Mouse (Mus musculus) forebrain, postnatal 0 days (tissue): Measurements from ENCODE around the gene Eif3k. TPM values are rescaled to one million over a fixed set of nuclear protein-coding genes. Genes with fewer than 3 reads are reported as not detected.

Experiments
- ATAC-seq: fragments of 200-750 bp; cut with Nextera tagmentation; 2 replicates; pipeline ENCODE4 v1.8.0; 2017; ENCODE audit warnings: mild to moderate bottlenecking, moderate library complexity
- DNase-seq: peaks from one replicate; pipeline ENCODE4 v3.0.0-alpha.2; 2015
- H3K27ac ChIP-seq: fragments of 300-500 bp; sonication (generic); 2 replicates; pipeline ENCODE4 v1.5.1; 2014; ENCODE audit warnings: low read depth, mild to moderate bottlenecking, antibody characterized with exemption, low read length, moderate library complexity, mixed read lengths
- H3K27me3 ChIP-seq: fragments of 300-500 bp; sonication (generic); 2 replicates; pipeline ENCODE4 v1.6.1; 2014; ENCODE audit warnings: mild to moderate bottlenecking, low read length, mixed read lengths; ENCODE audit not compliant: insufficient read depth
- H3K36me3 ChIP-seq: fragments of 300-500 bp; sonication (generic); 2 replicates; pipeline ENCODE4 v1.6.1; 2014; ENCODE audit warnings: mild to moderate bottlenecking, moderate library complexity; ENCODE audit not compliant: insufficient read depth
- H3K4me1 ChIP-seq: fragments of 300-500 bp; sonication (generic); 2 replicates; pipeline ENCODE4 v1.6.1; 2014; ENCODE audit warnings: antibody characterized with exemption; ENCODE audit not compliant: insufficient read depth
- H3K4me2 ChIP-seq: fragments of 300-500 bp; sonication (generic); 2 replicates; pipeline ENCODE4 v1.6.1; 2014; ENCODE audit warnings: low read depth, mild to moderate bottlenecking, moderate library complexity
- H3K4me3 ChIP-seq: fragments of 300-500 bp; sonication (generic); 2 replicates; pipeline ENCODE4 v1.5.1; 2014; ENCODE audit warnings: low read depth, low read length, mixed read lengths
- H3K9ac ChIP-seq: fragments of 300-500 bp; sonication (generic); 2 replicates; pipeline ENCODE4 v1.6.1; 2014; ENCODE audit warnings: mild to moderate bottlenecking
- H3K9me3 ChIP-seq: fragments of 300-500 bp; sonication (generic); 2 replicates; pipeline ENCODE4 v1.6.1; 2016; ENCODE audit warnings: low read length
- CTCF ChIP-seq: sonication (generic); IDR thresholded peaks from 2 replicates; pipeline ENCODE4 v1.5.1; 2016; ENCODE audit warnings: antibody characterized with exemption, control low read depth, low read depth
- WGBS: fragments of 180-500 bp; shearing (Covaris S2); extraction: QIAGEN DNeasy Blood & Tissue Kit; methylation state at CpG from one replicate; pipeline ENCODE4 v1.1.7; 2014; 5-methylcytosine and 5-hydroxymethylcytosine counted together
- polyA plus RNA-seq: library from polyadenylated mRNA; unstranded; fragments of >200 nt; fragmentation: Nextera tagmentation; extraction: Ambion mirVana; gene quantifications from 2 replicates; pipeline ENCODE4 v1.2.1, GENCODE M21; 2015
- total RNA-seq: library from RNA; depleted of rRNA; stranded (reverse); fragments of >200 nt; gene quantifications from 2 replicates; pipeline ENCODE4 v1.2.3, GENCODE M21; 2014

The Eif3k gene
- total and polyA plus RNA-seq, 2 experiments from 2014 or later, result 318 to 360 TPM

DNA sequence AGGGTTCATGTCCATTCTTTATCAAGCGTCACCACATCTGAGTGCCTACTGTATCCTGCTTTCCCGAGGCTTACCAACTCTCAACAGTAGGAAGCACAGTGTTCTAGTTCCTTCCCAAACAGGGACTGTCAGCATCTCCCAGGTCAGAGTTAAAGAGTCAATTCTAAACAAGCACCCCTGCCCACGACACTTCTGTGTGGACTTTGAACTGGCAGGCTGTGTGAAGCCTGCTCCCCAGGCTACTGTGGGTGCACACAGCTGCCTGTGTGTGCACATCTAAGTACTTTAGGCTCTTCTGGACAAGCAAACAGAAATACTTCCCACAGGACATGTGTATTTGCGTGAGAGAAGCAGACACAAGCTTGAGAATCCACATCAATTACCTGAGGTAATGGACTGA is 40.1 kb downstream of the Eif3k start:
- no peak for DNase-seq
- Histone ChIP-seq H3K4me2 (no peak overlapping the region), H3K4me3 (no peak overlapping the region), H3K27me3 (no peaks in the 10 kb centered on the region), H3K9ac (no peak overlapping the region), H3K36me3 (no peaks in the 10 kb centered on the region), H3K4me1 (0 out of 2 replicates have a peak, but pooled peaks cover 12% of the 10 kb centered on the region), H3K9me3 (no peaks in the 10 kb centered on the region), H3K27ac (no peak overlapping the region)
- no peak for TF ChIP-seq CTCF
- ATAC-seq, result no peak
- WGBS, result 82% methylated on average over 4 of the region's 4 CpGs

GRCm38 (mm10) chr7:28941129-28941528 is 40.5 kb downstream of the Eif3k start:
- H3K9me3 ChIP-seq, result no peaks in the 10 kb centered on the region
- no peak for TF ChIP-seq CTCF
- no peaks in the 10 kb centered on the region for H3K27me3 ChIP-seq
- 0 out of 2 replicates have a peak, but pooled peaks cover 9% of the 10 kb centered on the region for H3K4me1 ChIP-seq
- no peaks in the 10 kb centered on the region for H3K36me3 ChIP-seq
- no peak overlapping the region for H3K9ac ChIP-seq
- DNase-seq (no peak), ATAC-seq (no peak)
- WGBS, result 82% methylated on average over 4 of the region's 4 CpGs
- no peak overlapping the region for H3K4me2 ChIP-seq
- no peak overlapping the region for H3K4me3 ChIP-seq
- H3K27ac ChIP-seq, result no peak overlapping the region

GRCm38 (mm10) chr7:28939418-28940183 is 42.1 kb downstream of the Eif3k start:
- Histone ChIP-seq H3K4me3 (no peak overlapping the region), H3K27ac (no peak overlapping the region), H3K27me3 (no peaks in the 10 kb centered on the region), H3K4me2 (no peak overlapping the region), H3K36me3 (no peaks in the 10 kb centered on the region), H3K9me3 (no peaks in the 10 kb centered on the region), H3K4me1 (0 out of 2 replicates have a peak, but pooled peaks cover 3% of the 10 kb centered on the region), H3K9ac (no peak overlapping the region)
- ATAC-seq, result no peak
- DNase-seq, result no peak
- 92% methylated on average over 7 of the region's 7 CpGs for WGBS
- TF ChIP-seq CTCF, result no peak

GRCm38 (mm10) chr7:28938654-28939053 is 43.0 kb downstream of the Eif3k start:
- no peak for TF ChIP-seq CTCF
- peak; percentile 55 for ATAC-seq
- H3K9me3 ChIP-seq, result no peaks in the 10 kb centered on the region
- WGBS, result 45% methylated on average over 4 of the region's 4 CpGs
- DNase-seq, result no peak
- no peak overlapping the region for H3K27ac ChIP-seq
- H3K27me3 ChIP-seq, result no peaks in the 10 kb centered on the region
- 0 out of 2 replicates have a peak, but pooled peaks cover 3% of the 10 kb centered on the region for H3K4me1 ChIP-seq
- H3K4me3 ChIP-seq, result no peak overlapping the region
- no peaks in the 10 kb centered on the region for H3K36me3 ChIP-seq
- H3K4me2 ChIP-seq, result no peak overlapping the region
- H3K9ac ChIP-seq, result no peak overlapping the region

GRCm38 (mm10) chr7:28936787-28937186 is 44.9 kb downstream of the Eif3k start:
- H3K4me1 ChIP-seq, result no peaks in the 10 kb centered on the region
- WGBS, result 60% methylated on average over 4 of the region's 4 CpGs
- H3K4me3 ChIP-seq, result no peak overlapping the region
- H3K9ac ChIP-seq, result no peak overlapping the region
- no peaks in the 10 kb centered on the region for H3K27me3 ChIP-seq
- no peaks in the 10 kb centered on the region for H3K36me3 ChIP-seq
- no peaks in the 10 kb centered on the region for H3K9me3 ChIP-seq
- DNase-seq (no peak), ATAC-seq (no peak)
- H3K4me2 ChIP-seq, result no peak overlapping the region
- H3K27ac ChIP-seq, result no peak overlapping the region
- TF ChIP-seq CTCF, result no peak

DNA sequence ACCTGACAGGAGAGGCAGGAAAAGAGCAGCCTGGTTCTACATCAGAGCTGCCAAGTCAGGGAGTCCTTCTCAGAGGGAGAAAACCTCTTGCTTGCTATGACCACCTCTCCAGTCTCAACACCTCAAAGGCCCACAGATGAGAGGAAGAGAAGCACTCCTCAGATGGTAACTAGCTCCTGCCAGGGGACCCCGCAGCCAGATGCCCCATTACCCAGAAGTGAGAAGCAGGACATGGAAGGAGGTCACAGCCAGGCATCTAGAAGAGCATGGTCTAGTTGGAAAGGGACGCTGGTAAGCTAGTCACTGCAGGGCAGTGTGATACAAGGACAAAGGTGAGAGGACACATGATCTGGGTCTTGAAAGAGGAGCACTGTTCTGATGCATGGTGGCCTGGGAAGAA is 47.8 kb downstream of the Eif3k start:
- no peak for ATAC-seq
- Histone ChIP-seq H3K27ac (no peak overlapping the region), H3K36me3 (no peaks in the 10 kb centered on the region), H3K9me3 (no peaks in the 10 kb centered on the region), H3K4me2 (no peak overlapping the region), H3K4me1 (no peaks in the 10 kb centered on the region), H3K4me3 (no peak overlapping the region), H3K9ac (no peak overlapping the region), H3K27me3 (no peaks in the 10 kb centered on the region)
- no peak for DNase-seq
- 89% methylated on average over 2 of the region's 2 CpGs for WGBS
- no peak for TF ChIP-seq CTCF

DNA sequence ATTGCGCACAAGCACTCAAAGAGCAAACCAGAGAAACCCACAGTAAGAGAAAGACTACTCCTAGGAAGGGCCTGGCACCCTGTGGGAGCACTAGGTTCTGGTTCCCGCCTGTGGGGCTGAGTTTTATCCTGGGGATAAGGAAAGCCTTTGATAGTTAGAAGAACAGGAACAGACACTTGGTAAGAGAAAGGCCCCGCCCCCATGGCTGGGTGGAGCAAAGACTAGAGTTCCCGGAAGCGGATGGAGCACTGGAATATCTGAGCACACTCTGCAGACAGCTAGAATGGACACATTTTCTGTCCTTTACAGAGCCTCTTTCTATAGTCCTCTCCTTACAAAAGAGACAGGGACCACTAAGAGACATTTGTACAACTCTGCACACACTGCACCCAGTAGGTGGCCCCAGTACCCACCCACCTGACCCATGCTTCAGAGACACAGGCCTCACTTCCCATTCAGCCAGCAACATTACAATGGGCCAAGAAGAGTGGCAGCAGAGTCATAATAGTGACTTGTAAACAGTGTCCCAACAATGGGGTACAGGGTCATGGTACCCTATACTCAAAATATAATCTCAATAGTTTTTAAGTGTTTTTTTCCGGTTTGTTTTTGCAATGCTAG is 49.1 kb downstream of the Eif3k start:
- H3K4me2 ChIP-seq, result no peak overlapping the region
- H3K27ac ChIP-seq, result no peak overlapping the region
- no peak for TF ChIP-seq CTCF
- DNase-seq (no peak), ATAC-seq (no peak)
- no peak overlapping the region for H3K4me3 ChIP-seq
- no peaks in the 10 kb centered on the region for H3K4me1 ChIP-seq
- 82% methylated on average over 6 of the region's 6 CpGs for WGBS
- H3K27me3 ChIP-seq, result no peaks in the 10 kb centered on the region
- no peak overlapping the region for H3K9ac ChIP-seq
- H3K36me3 ChIP-seq, result no peaks in the 10 kb centered on the region
- H3K9me3 ChIP-seq, result no peaks in the 10 kb centered on the region
